Mouse (Mus musculus) forebrain, postnatal 0 days (tissue): ENCODE measurements around the gene Tnfaip6. TPM values are rescaled to one million over a fixed set of nuclear protein-coding genes. Genes with fewer than 3 reads are reported as not detected.
A peak's percentile ranks its signal among the peaks of the same experiment; 100 is the strongest.
"Not testable (repeated sequence)": the region's sequence is repeated elsewhere in the genome, so short reads cannot be mapped to it uniquely, and the experiment has no call there.

ENCODE experiments used
- ATAC-seq: fragments of 200-750 bp; cut with Nextera tagmentation; 2 replicates; pipeline ENCODE4 v1.8.0; 2017; ENCODE audit warnings: mild to moderate bottlenecking, moderate library complexity
- DNase-seq: peaks from one replicate; pipeline ENCODE4 v3.0.0-alpha.2; 2015
- H3K27ac ChIP-seq: fragments of 300-500 bp; sonication (generic); 2 replicates; pipeline ENCODE4 v1.5.1; 2014; ENCODE audit warnings: low read depth, mild to moderate bottlenecking, antibody characterized with exemption, low read length, moderate library complexity, mixed read lengths
- H3K27me3 ChIP-seq: fragments of 300-500 bp; sonication (generic); 2 replicates; pipeline ENCODE4 v1.6.1; 2014; ENCODE audit warnings: mild to moderate bottlenecking, low read length, mixed read lengths; ENCODE audit not compliant: insufficient read depth
- H3K36me3 ChIP-seq: fragments of 300-500 bp; sonication (generic); 2 replicates; pipeline ENCODE4 v1.6.1; 2014; ENCODE audit warnings: mild to moderate bottlenecking, moderate library complexity; ENCODE audit not compliant: insufficient read depth
- H3K4me1 ChIP-seq: fragments of 300-500 bp; sonication (generic); 2 replicates; pipeline ENCODE4 v1.6.1; 2014; ENCODE audit warnings: antibody characterized with exemption; ENCODE audit not compliant: insufficient read depth
- H3K4me2 ChIP-seq: fragments of 300-500 bp; sonication (generic); 2 replicates; pipeline ENCODE4 v1.6.1; 2014; ENCODE audit warnings: low read depth, mild to moderate bottlenecking, moderate library complexity
- H3K4me3 ChIP-seq: fragments of 300-500 bp; sonication (generic); 2 replicates; pipeline ENCODE4 v1.5.1; 2014; ENCODE audit warnings: low read depth, low read length, mixed read lengths
- H3K9ac ChIP-seq: fragments of 300-500 bp; sonication (generic); 2 replicates; pipeline ENCODE4 v1.6.1; 2014; ENCODE audit warnings: mild to moderate bottlenecking
- H3K9me3 ChIP-seq: fragments of 300-500 bp; sonication (generic); 2 replicates; pipeline ENCODE4 v1.6.1; 2016; ENCODE audit warnings: low read length
- CTCF ChIP-seq: sonication (generic); IDR thresholded peaks from 2 replicates; pipeline ENCODE4 v1.5.1; 2016; ENCODE audit warnings: antibody characterized with exemption, control low read depth, low read depth
- WGBS: fragments of 180-500 bp; shearing (Covaris S2); extraction: QIAGEN DNeasy Blood & Tissue Kit; methylation state at CpG from one replicate; pipeline ENCODE4 v1.1.7; 2014; 5-methylcytosine and 5-hydroxymethylcytosine counted together
- polyA plus RNA-seq: library from polyadenylated mRNA; unstranded; fragments of >200 nt; fragmentation: Nextera tagmentation; extraction: Ambion mirVana; gene quantifications from 2 replicates; pipeline ENCODE4 v1.2.1, GENCODE M21; 2015
- total RNA-seq: library from RNA; depleted of rRNA; stranded (reverse); fragments of >200 nt; gene quantifications from 2 replicates; pipeline ENCODE4 v1.2.3, GENCODE M21; 2014; rRNA removed

The Tnfaip6 gene
- 3.5 and 5.0 TPM in 2 replicates for total RNA-seq
- polyA plus RNA-seq = 3.7 and 5.0 TPM in 2 replicates

- Histone ChIP-seq H3K4me1 (0 out of 2 replicates have a peak, but pooled peaks cover 4% of the 10 kb centered on the region), H3K27me3 (no peaks in the 10 kb centered on the region), H3K27ac (no peak within 1 kb of the TSS), H3K4me2 (peak within 1 kb of the TSS; percentile 64), H3K9me3 (no peaks in the 10 kb centered on the region), H3K9ac (peak within 1 kb of the TSS; percentile 25), H3K4me3 (peak within 1 kb of the TSS; percentile 42), H3K36me3 (no peaks in the 10 kb centered on the region)
- under 1% methylated on average over 17 of the region's 17 CpGs for WGBS
- ATAC-seq (peak; percentile 18; the same call in 1 of the 2 replicates), DNase-seq (peak; percentile 51)
- no peak for TF ChIP-seq CTCF
Measured at GRCm38 (mm10) chr2:52037882-52038281, at the start of gene Tnfaip6. Tnfaip6 (plus strand) TSS chr2:52038009.

GRCm38 (mm10) chr2:51989559-51989958, 48.2 kb upstream of the Tnfaip6 start:
- WGBS = 93% methylated on average over 2 of the region's 2 CpGs
- DNase-seq = no peak
- no peaks in the 10 kb centered on the region for H3K36me3 ChIP-seq
- no peak overlapping the region for H3K27ac ChIP-seq
- no peak overlapping the region for H3K4me3 ChIP-seq
- H3K4me2 ChIP-seq = no peak overlapping the region
- H3K9me3 ChIP-seq = no peaks in the 10 kb centered on the region
- TF ChIP-seq CTCF = no peak
- H3K27me3 ChIP-seq = no peaks in the 10 kb centered on the region
- H3K9ac ChIP-seq = no peak overlapping the region
- no peaks in the 10 kb centered on the region for H3K4me1 ChIP-seq
- ATAC-seq = no peak

GRCm38 (mm10) chr2:51991447-51991846, 46.4 kb upstream of the Tnfaip6 start:
- no peaks in the 10 kb centered on the region for H3K4me1 ChIP-seq
- DNase-seq = no peak
- 95% methylated on average over 6 of the region's 6 CpGs for WGBS

GRCm38 (mm10) chr2:51999996-52000395, 37.8 kb upstream of the Tnfaip6 start:
- Histone ChIP-seq H3K4me3 (no peak overlapping the region), H3K27ac (no peak overlapping the region), H3K4me1 (no peaks in the 10 kb centered on the region), H3K9ac (no peak overlapping the region), H3K4me2 (no peak overlapping the region), H3K27me3 (no peaks in the 10 kb centered on the region), H3K9me3 (no peaks in the 10 kb centered on the region), H3K36me3 (no peaks in the 10 kb centered on the region)
- no peak for TF ChIP-seq CTCF
- no peak for DNase-seq
- ATAC-seq = no peak
- 57% methylated on average over 7 of the region's 7 CpGs for WGBS

More at GRCm38 (mm10) chr2:51991447-51991846, 46.4 kb upstream of the Tnfaip6 start:
- Histone ChIP-seq H3K9me3 (no peaks in the 10 kb centered on the region), H3K36me3 (no peaks in the 10 kb centered on the region), H3K9ac (no peak overlapping the region), H3K4me3 (no peak overlapping the region), H3K27ac (no peak overlapping the region), H3K4me2 (no peak overlapping the region), H3K27me3 (no peaks in the 10 kb centered on the region)
- ATAC-seq = no peak
- TF ChIP-seq CTCF = no peak

- no peak for TF ChIP-seq CTCF
- Histone ChIP-seq H3K9ac (no peak overlapping the region), H3K36me3 (no peaks in the 10 kb centered on the region), H3K4me2 (no peak overlapping the region), H3K27ac (no peak overlapping the region), H3K4me1 (no peaks in the 10 kb centered on the region), H3K9me3 (no peaks in the 10 kb centered on the region), H3K27me3 (no peaks in the 10 kb centered on the region), H3K4me3 (no peak overlapping the region)
- WGBS = 90% methylated on average over 8 of the region's 8 CpGs
- DNase-seq (no peak), ATAC-seq (no peak)
Measured at GRCm38 (mm10) chr2:52001521-52001920, 36.3 kb upstream of the Tnfaip6 start.

- H3K4me2 ChIP-seq, DNase-seq, H3K4me3 ChIP-seq, H3K4me1 ChIP-seq, H3K36me3 ChIP-seq, ATAC-seq, H3K27ac ChIP-seq, H3K27me3 ChIP-seq, H3K9me3 ChIP-seq, H3K9ac ChIP-seq: not testable (repeated sequence)
- WGBS = 88% methylated on average over 10 of the region's 10 CpGs
Measured at GRCm38 (mm10) chr2:52002299-52002698, 35.5 kb upstream of the Tnfaip6 start.

GRCm38 (mm10) chr2:52006380-52006779, 31.4 kb upstream of the Tnfaip6 start:
- H3K4me2 ChIP-seq = no peak overlapping the region
- no peak overlapping the region for H3K4me3 ChIP-seq
- no peak overlapping the region for H3K9ac ChIP-seq
- no peak overlapping the region for H3K27ac ChIP-seq
- 75% methylated on average over 3 of the region's 3 CpGs for WGBS
- no peaks in the 10 kb centered on the region for H3K36me3 ChIP-seq
- no peak for DNase-seq
- ATAC-seq = no peak
- no peak for TF ChIP-seq CTCF
- H3K9me3 ChIP-seq = no peaks in the 10 kb centered on the region
- no peaks in the 10 kb centered on the region for H3K27me3 ChIP-seq
- H3K4me1 ChIP-seq = no peaks in the 10 kb centered on the region

GRCm38 (mm10) chr2:52011820-52012219, 26.0 kb upstream of the Tnfaip6 start:
- not testable (repeated sequence) for H3K9me3 ChIP-seq, H3K27ac ChIP-seq, H3K4me1 ChIP-seq, DNase-seq, H3K36me3 ChIP-seq, H3K27me3 ChIP-seq, H3K4me2 ChIP-seq, ATAC-seq, H3K9ac ChIP-seq, H3K4me3 ChIP-seq
- 89% methylated on average over 3 of the region's 3 CpGs for WGBS
